Mouse (Mus musculus) c-Kit-negative CD71-positive TER-119-positive erythroid progenitor cells, embryonic 14.5 days (primary cell): Measurements from ENCODE around the gene Sh2d1b2.
"Not testable (repeated sequence)": the region's sequence is repeated elsewhere in the genome, so short reads cannot be mapped to it uniquely, and the experiment has no call there.

Experiments
- DNase-seq: peaks from one replicate; pipeline ENCODE4 v3.0.0-alpha.2; 2013; ENCODE audit warnings: low read depth, low spot score

Sh2d1b2 gene

GRCm38 (mm10) chr1:170232688-170233087, at the start of gene Sh2d1b2:
Gene Sh2d1b2 (plus strand): TSS chr1:170232749.
- DNase-seq, result not testable (repeated sequence)

GRCm38 (mm10) chr1:170185137-170185536, 47.4 kb upstream of the Sh2d1b2 start:
- no peak for DNase-seq

DNA sequence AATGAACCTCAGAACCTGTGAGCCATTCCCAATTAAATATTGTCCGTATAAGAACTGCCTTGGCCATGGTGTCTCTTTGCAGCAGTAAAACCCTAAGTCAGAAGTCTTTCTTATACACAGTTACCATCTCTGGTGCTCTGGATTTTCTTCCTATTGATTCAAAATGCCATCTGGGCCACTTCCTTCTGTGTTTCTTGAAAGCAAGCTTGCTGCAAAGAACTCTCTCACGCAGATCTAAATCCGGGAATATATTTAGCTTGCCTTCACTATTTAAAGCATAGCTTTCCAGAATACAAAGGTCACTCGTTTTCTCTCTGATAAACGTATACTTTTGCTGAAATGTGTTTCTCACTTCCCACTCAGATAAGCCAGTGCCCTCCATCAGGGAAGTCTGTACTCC, 46.0 kb upstream of the Sh2d1b2 start:
- no peak for DNase-seq

- no peak for DNase-seq
These were observed 43.9 kb upstream of the Sh2d1b2 start for GRCm38 (mm10) chr1:170188601-170189000.

DNA sequence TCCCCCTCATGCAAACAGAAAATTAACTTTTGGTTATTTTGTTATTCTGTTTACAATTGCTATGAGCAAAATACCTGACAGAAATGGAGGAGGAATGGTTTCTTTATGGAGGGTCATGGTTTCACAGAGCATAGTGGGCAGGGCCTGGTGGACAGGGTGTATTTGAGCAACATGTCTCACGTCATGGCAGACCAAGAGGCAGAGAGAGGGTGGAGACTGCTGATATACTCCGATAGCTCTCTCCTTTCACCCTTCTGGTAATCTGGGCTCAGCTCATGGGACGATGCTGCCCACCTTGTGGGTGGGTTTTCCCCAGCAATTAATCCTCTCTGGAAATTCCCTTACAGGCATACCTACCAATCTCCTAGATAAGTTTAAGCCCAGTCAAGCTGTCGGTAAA, 42.3 kb upstream of the Sh2d1b2 start:
- no peak for DNase-seq

DNA sequence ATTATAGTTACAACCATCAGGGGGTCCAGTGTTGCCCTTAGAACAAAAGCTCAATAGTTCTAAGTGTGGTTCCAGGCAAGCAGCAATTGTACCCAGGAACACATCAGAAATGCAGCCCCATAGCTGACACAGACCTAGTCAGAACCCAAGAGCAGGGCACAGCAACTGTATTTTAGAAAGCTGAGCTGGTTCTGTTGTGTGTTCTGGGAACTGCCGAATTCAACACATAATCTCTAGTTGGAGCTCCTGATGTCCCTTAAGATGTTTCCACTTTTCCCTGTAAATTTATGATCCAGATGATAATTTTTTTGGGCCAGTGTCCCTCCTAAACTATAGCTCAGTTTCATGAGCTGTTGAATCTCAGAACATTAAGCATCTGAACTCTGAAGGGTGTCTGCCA, 40.6 kb upstream of the Sh2d1b2 start:
- no peak for DNase-seq

GRCm38 (mm10) chr1:170196211-170196610, 36.3 kb upstream of the Sh2d1b2 start:
- no peak for DNase-seq

DNA sequence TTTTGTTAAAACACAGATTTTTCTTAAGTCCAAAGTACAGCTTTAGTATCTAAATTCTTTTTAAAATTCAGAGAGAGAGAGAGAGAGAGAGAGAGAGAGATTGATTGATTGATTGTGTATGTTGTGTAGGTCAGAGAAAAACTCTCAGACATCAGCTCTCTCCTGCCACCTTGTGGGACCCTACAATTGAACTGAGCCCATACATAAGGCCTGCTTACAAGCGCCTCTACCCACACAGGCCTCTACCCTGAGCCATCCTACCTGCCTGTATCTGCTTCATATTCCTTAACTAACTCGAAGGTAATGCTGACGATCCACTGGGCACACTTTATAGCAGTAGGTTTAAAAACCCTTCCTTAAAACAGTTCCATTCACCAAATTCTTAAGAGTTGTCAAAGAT, 32.2 kb upstream of the Sh2d1b2 start:
- DNase-seq, result no peak

DNA sequence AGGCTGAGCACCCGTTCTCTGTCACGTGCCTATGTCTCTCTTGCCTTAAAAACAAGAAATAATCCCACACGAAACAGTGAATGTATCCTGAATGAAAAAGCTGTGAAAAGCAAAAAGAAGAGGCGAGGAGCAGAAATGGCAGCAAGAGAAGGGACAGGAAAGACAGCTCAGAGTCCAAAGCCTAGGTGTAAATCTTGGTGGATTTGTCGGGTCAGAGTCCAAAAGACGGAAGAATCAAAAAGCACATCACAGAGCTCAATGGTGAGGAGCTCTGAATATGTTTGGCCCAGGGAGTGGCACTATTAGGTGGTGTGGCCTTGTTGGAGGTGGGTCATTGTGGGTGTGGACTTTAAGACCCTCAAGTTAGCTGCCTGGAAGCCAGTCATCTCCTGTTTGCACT, 26.2 kb upstream of the Sh2d1b2 start:
- no peak for DNase-seq

DNA sequence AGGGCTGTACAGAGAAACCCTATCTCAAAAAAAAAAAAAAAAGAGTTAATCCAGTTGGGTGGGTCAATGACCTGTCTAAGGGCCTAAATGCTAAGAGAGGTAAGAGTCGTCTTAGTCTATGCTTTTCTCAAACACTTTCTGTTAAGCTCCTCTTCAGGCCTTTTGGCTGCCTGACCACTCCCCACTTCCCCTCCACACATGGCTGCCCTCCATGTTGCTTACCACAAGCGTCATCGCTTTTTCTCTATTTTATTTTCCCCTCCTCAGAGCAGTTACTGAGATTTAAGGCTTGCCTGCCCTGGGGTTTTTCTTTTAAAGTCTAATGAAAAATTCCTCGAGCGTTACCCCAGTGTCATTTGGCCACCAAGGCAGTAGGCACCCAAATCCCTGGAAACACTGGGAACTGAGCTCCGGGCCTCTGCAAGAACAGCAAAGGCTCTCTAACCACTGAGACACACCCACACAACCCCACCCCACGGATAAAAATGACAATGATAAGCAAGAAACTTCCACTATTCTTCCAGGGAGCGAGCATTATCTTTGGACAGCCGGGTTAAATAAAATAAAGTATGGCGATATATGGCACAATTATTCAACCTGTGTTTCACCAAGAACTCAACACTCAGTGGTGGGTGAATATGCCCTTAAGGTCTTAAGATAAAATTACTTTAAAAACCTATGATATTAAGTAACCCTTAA, 19.2 kb upstream of the Sh2d1b2 start:
- no peak for DNase-seq

DNA sequence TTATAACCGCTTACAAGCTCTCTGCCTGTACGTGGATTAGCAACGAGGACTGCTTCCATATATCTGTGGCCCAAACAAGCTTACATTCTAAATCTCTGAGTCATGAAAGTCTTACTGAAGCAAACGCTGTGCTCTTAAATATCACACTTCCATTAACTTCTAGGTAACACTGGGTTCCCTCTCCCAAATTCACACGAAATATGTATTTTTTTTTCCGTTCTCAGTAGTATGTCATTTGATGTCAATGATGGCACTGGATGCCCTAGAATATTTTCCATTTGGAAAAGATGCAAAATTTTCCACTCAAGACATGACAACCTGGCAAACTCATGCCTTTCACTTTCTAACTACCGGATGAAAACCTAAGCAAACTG, 18.2 kb upstream of the Sh2d1b2 start:
- DNase-seq, result peak; percentile 16

- peak; percentile 68 for DNase-seq
These were observed 17.6 kb upstream of the Sh2d1b2 start, which contains the start of gene Uhmk1 for GRCm38 (mm10) chr1:170214757-170215522. Gene Uhmk1 (minus strand): TSS chr1:170215397.

- no peak for DNase-seq
These were observed 17.0 kb upstream of the Sh2d1b2 start for GRCm38 (mm10) chr1:170215590-170215989.

GRCm38 (mm10) chr1:170218091-170218884, 14.3 kb upstream of the Sh2d1b2 start:
- no peak for DNase-seq

- DNase-seq, result no peak
These were observed 12.2 kb upstream of the Sh2d1b2 start for GRCm38 (mm10) chr1:170220351-170220750.

GRCm38 (mm10) chr1:170223276-170223675, 9.3 kb upstream of the Sh2d1b2 start:
- DNase-seq, result no peak

DNA sequence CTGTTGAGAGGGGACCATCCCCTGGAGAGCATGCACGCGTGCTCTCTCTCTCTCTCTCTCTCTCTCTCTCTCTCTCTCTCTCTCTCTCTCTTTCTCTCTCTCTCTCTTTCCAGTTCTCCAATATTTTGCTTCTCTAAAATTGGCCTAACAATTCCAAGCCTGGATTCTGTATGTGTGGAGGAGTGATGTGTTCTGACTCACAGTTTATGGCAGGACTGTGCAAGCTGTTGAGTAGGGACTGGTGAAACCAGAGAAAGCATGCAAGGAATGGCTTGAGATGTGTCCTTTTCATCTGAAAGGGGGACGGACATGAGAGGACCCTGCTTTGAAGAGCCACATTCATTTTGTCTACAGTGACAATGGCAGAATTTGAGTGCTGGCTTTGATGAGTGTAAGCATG, 12.5 kb downstream of the Sh2d1b2 start:
- DNase-seq, result no peak

DNA sequence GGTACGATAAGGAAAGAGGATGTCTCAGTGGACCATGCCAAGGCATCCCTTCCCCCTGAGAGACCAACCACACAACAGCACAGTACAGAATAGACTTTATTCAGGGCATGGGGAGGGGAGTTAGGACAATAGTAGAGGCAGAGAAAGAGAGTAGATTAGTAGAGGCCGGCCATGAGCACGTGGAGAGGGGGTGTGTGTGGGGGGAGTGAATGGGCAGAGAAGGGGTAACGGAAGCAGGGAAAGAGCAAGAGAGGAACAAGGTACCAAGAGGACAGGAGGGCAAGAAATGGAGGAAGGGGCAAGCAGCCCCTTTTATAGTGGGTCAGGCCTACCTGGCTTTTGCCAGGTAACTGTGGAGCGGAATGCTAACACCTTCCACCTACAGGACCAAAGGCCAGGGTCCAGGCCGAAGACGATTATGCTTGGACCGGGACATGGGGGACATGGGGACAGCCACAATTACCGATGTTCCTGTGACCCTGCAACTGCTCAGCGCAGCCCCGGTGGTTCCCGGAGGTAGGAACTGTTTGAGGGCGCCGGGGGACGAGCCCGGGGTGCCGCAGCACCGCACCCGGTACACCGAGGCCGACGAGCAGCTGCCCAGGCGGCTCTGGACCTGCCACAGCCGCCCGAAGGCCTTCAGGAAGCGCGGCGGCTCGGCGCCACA, 22.5 kb downstream of the Sh2d1b2 start:
- DNase-seq, result no peak

GRCm38 (mm10) chr1:170255560-170255910, 23.0 kb downstream of the Sh2d1b2 start:
- peak; percentile 37 for DNase-seq

GRCm38 (mm10) chr1:170270281-170270680, 37.7 kb downstream of the Sh2d1b2 start:
- DNase-seq, result no peak

GRCm38 (mm10) chr1:170270696-170271095, 38.1 kb downstream of the Sh2d1b2 start:
- no peak for DNase-seq

GRCm38 (mm10) chr1:170273252-170273651, 40.7 kb downstream of the Sh2d1b2 start:
- DNase-seq, result no peak
